Mouse (Mus musculus) CD4-positive, CD25-positive, alpha-beta regulatory T cell, adult 4 months (primary cell): ENCODE data around the gene Rpp30. TPM values are rescaled to one million over a fixed set of nuclear protein-coding genes. Genes with fewer than 3 reads are reported as not detected.
A peak's percentile ranks its signal among the peaks of the same experiment; 100 is the strongest.

Experiments used
- ATAC-seq: one replicate; pipeline ENCODE4 v1.8.0; 2017
- polyA plus RNA-seq, 2 experiments: library from polyadenylated mRNA; unstranded; fragments of 100-300 nt; shearing (Covaris generic); gene quantifications; one replicate each; pipeline ENCODE4 v1.2.1; 2017

Rpp30 gene
- 10 to 100 TPM; 42.7 to 50.3 TPM for polyA plus RNA-seq

- peak; percentile 94 for ATAC-seq
Observed at GRCm38 (mm10) chr19:36083262-36084225, at the start of gene Rpp30. Rpp30 (plus strand) TSS chr19:36083716.

DNA sequence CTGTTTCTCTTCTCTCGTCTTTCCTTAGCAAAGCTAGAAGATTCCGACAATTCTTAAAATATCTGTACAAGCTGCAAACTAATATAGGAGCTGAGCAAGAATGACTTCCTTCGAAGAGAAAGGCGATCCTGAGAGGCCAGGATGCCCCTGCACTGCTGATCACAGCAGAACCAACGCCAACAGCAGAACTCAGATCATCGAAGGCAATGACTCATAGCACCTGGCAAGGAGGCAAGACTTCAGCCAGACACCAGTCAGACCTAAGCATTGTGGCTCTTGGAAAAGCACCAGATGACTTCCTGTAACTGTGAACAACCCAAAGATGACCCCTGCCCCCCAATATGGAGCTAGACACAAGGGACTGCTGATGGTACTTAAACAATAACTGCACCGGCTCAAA is 37.5 kb upstream of the Rpp30 start:
- ATAC-seq: no peak

- ATAC-seq: no peak
Observed at GRCm38 (mm10) chr19:36056502-36057221, 26.9 kb upstream of the Rpp30 start.

DNA sequence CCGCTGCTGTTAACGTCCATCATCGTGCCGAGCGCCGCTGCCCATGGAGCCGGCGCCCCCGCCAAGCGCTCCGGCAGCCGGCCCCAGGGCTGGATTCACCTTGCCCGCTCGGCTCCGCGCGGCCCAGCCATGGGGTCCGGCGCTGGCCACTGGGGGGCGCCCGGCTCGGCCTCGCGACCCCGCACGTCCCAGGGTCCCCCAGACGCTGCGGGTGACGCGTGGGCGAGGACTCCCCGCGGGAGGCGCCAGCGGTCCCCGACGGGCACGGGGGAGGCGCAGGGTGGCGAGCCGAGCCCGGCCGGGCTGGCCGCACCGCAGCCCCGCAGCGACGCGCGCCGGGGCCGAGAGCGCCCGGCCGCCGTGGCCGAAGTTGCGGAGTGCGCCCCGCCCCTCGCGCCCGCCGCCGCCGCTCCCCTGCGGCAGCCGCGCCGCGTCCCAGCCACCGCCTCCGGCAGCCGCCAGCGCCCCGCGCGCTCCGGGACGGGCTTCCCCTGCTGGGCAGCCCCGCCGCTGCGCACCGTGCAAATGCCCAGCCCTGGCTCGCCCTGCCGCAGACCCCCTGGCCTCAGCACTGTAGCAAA is 26.2 kb upstream of the Rpp30 start, which contains the start of gene Htr7:
TSS of gene Htr7 (minus strand) at position 277 of the 581 bp plus-strand sequence.
- no peak for ATAC-seq

DNA sequence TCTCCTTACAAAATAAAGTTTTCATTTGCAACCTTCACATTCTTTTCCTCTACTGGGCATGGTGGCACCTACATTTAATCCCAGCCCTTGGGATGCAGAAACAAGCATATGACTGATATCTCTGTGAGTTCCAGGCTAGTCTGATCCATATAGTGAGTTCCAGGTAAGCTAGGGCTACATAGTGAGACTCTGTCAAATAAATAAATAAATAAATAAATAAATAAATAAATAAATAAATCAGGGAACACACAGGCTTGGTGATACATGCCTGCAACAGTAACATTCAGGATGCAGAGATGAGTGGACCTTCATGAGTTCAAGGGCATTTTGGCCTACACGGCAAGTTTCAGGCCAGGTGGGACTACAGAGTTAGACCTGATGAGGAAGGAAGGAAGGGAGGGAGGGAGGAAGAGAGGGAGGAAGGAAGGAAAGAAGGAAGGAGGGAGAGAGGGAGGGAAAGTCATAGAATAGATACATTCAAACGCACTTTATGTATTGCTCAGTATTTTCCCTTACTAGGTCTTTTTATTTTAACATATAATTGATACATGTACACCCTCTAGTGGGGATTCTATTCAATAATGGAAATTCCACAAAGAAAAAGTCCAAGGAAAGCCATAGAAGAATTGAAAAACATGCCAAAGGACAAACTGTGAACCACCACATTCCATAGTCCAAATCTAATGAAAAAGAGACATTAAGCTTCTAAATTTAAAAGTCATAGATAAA is 20.6 kb upstream of the Rpp30 start:
- no peak for ATAC-seq

GRCm38 (mm10) chr19:36082606-36083261 is 782 bp upstream of the Rpp30 start:
- peak; percentile 80 for ATAC-seq

DNA sequence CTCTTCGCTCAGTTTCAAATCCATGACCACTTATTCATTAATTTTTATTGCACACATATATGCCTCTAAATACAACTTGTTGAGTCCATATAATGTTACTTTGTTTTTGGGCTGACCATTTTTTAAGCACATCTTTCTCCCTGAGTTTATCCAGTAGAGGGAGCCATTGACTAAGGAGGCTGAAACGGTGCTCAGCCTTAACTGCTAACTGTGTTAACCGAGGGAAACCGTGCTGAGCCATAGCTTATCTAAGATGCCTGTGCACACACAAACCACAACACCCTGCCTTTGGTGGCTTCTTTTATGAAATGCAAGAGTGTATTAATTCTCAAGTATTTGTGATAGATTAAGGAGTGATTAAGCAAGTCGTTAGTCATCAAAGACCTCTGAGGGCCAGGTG is 7.3 kb downstream of the Rpp30 start:
- ATAC-seq: no peak

- no peak for ATAC-seq
Observed at GRCm38 (mm10) chr19:36097194-36097593, 13.7 kb downstream of the Rpp30 start.

GRCm38 (mm10) chr19:36098265-36098664 is 14.7 kb downstream of the Rpp30 start:
- no peak for ATAC-seq

DNA sequence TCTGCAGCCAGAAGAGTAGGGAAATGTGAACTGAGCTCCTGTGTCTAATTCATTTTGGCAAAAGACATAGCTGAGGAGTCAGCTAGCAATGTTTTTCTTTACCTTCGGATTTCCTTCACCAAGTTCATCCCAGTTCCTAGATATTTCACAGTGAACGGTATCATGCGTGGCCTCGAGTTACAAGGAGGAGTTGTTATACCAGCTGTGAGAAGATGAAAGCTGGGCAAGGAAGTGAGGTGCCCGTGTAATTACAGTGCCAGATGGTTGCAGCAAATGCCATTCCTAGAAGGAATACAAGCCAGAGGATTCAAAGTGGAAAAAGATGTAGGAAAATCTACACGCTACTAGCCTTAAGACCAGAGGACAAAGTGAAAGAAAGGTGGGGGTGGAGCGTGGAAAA is 15.4 kb downstream of the Rpp30 start:
- ATAC-seq: no peak

GRCm38 (mm10) chr19:36103909-36104308 is 20.4 kb downstream of the Rpp30 start:
- no peak for ATAC-seq

DNA sequence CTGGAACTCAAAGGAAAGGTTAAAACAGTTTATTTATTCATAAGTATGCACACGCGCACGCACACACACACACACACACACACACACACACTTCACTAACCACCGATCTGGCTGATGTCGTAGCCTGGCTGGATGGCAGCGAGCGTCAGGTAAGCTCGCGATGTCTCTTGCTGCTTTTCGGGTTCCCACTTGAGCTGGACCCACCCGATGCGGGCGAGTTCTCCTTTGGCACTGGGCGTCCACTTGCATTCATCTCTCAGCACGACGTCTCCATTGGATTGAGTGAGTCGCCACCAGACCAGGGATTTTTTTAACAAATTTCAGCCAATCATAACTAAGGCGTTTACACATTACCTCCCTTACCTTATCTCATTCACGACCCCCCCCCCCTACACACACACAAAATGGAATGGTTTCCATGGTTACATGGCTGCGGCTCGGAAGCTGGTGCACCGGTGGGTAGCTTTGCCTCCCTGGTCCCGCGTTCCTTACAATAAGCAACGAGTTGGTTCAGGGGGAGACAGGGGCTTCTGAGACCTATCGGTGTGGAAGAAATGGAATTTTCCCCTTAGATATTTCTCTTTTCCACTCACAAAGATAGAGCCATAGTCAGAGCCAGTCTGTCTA is 25.9 kb downstream of the Rpp30 start:
- no peak for ATAC-seq

GRCm38 (mm10) chr19:36110465-36110864 is 26.9 kb downstream of the Rpp30 start:
- ATAC-seq: no peak

- ATAC-seq: no peak
Observed at GRCm38 (mm10) chr19:36111054-36111895, 27.8 kb downstream of the Rpp30 start.

GRCm38 (mm10) chr19:36112007-36112406 is 28.5 kb downstream of the Rpp30 start:
- no peak for ATAC-seq

DNA sequence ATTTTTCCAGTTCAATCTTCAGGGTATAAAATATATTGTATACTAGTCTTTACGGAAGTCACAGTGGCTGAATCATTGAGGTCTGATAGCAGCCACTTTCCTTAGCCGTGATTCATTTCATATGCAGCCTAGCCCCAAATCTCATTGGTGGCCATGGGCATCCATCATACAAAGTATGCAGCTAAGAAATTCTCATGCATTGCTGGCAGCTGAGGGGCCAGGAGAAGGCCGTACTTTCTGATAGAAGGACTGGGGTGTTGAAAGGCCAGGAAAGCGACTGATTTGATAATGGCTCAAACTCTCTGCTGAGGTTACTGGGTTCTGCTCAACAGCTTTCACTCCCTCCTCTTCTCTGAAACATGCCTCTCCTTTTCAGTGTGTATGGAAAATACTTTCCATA is 32.7 kb downstream of the Rpp30 start:
- no peak for ATAC-seq

DNA sequence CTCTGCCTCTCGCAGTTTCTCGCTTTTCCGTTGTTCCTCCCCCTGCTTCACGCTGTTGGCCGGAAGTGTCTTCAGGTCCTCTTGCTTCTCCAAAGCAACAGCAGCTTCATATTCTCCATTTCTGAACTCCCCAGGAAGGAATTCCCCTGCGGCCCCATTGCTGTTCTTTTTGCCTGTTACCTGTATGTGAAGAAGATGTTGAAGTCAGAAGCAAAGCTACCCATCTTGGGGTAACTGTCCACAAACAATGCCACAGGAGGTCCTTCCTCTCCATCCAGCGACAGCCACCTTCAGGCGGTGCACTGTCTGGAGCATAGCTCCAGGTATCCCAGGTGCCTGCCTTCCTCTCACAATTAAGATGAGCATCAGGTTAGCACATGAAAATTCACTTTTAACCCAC is 35.7 kb downstream of the Rpp30 start:
- ATAC-seq: no peak

DNA sequence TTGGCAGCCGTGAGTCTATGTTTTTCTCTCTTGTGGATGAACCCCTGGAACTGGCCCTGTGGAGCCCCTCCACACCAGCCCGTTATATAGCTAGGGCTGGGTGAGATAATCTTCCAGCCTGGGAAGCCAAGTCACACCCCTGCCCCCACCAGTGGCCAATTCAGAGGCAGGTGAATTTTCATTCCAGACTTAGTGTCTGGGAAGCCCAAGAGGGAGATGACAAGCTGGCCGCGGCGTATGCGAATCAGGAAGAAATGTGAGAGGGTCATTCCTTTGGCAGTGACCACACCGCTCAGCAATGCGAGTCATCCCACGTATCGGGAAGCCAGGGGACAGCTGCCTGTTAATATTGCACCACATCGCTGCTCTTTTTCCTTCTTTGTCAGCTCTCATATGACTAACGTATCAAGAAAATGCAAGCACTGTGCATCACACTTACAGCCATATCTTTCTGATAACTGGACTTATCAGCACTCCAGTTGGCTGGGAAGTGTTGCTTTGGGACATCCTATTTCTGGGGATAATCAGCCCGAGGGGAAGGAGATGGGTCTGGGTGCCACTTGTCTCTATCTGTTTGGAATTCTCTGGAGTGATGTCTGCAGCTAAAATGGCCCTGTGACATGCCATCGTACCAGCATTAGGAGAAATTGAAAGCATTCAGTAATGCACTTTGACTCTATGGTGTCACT is 36.4 kb downstream of the Rpp30 start, which contains the start of gene Ankrd1:
TSS of gene Ankrd1 (minus strand) at position 317 of the 689 bp plus-strand sequence.
- no peak for ATAC-seq

GRCm38 (mm10) chr19:36124203-36124602 is 40.7 kb downstream of the Rpp30 start:
- no peak for ATAC-seq

- ATAC-seq: no peak
Observed at GRCm38 (mm10) chr19:36128440-36128839, 44.9 kb downstream of the Rpp30 start.
